Mouse (Mus musculus) layer of hippocampus, postnatal 25 days (tissue): ENCODE results near the gene Serpinf2. TPM values are rescaled to one million over a fixed set of nuclear protein-coding genes. Genes with fewer than 3 reads are reported as not detected.

Experiments
- DNase-seq, 2 experiments: peaks; one replicate each; pipeline ENCODE4 v3.0.0; 2022; ENCODE audit warnings: mixed read lengths in 2 of 2, low spot score in 1 of 2; ENCODE audit errors: extremely low spot score in 1 of 2
- total RNA-seq, 2 experiments: library from RNA; stranded (reverse); gene quantifications; 2 replicates each; pipeline ENCODE4 v1.2.3; 2021

Gene Serpinf2
- total RNA-seq, 2 experiments from 2014 or later = 0.39 to 0.59 TPM

DNA sequence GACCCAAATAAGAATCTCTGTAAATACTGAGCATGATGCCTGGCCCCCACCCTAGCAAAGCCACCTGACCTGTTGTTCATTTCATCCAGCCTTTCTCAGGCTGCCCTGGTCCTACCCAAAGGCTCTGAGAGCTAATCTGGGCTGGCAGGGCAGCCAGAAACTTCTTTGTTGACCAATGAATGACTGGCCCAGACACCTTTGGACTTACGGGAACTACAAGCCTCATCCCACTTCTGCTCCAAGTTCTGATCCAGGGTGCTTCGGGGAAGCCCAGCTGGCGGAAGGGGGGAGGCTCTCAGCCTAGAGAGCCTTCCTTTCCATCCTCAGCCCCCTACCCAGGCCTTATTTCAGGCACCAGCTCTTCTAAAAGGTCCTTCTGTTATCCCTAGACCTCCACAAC lies 587 bp downstream of the Serpinf2 start:
- DNase-seq = no peak

DNA sequence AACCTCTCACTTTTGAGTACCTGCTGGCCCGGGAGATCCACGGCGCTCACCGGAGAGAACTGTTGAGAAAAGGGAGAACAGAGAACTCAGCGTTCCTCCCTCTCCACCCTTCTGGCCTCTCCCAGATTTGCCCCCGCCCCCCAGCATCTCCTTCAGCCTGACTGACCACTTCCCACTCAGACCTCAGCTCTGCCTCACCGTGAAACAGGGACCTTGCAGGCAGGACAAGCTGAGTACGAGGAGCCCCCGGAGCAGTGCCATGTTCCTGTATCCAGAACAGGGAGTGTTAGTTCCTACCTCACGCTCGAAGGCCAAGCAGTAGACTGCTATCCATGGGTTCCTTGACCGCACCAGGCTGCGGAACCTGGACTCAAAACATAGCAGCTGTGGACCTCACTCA lies 1.2 kb downstream of the Serpinf2 start:
- DNase-seq = no peak

GRCm38 (mm10) chr11:75434138-75434537 lies 5.3 kb downstream of the Serpinf2 start:
- no peak for DNase-seq

GRCm38 (mm10) chr11:75431307-75431706 lies 8.1 kb downstream of the Serpinf2 start:
- peak; percentile 46 to 67 for DNase-seq

DNA sequence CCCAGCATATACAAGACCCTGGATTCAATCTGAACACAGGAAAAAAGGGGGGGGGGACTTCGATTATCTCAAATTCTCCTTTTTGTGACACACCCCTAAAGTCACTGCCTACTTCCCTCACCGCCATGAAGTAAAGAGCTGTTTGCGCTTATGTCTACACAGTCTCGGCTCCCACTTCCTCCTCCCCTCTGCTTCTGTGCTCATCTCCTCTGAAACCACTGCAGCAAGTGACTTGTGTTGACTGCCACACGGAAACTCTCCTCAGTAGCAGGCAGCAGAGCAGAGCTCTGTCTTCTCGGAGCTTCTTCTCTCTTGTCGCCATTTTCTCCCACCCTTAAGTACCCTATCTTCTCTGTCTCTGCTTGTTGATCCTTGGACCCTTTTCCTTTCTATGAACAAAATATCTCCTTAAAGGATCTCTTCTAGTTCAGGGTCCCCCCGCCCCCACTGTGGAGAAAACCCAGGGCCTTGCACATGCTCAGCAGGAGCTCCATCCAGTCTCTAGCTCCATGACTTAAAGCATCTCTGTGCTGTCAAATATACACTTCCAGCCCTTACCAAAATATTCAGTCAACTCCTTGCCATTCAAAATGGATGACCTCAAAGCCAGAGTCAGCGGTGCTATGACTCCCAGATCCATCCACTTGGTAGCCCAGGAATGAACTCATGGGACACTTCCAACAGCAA lies 10.2 kb downstream of the Serpinf2 start:
- no peak for DNase-seq

- DNase-seq = no peak
Observed at GRCm38 (mm10) chr11:75424459-75424858, 14.9 kb downstream of the Serpinf2 start.

DNA sequence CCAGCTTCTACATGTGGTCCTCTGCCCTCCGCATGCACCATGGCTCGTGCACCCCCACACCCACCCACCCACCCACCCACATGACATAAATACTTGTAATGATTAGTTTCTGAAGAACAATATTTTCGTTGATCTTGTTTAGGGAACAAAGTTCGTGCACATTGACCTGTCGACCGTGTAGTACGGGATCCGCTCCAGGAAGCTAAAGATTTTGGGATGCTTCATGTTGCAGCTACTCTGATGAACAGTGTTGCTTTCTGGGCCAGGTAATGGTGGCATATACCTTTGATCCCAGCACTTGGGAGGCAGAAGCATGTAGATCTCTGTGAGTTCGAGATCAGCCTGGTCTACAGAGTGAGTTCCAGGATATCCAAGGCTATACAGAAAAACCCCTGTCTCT lies 15.4 kb downstream of the Serpinf2 start:
- DNase-seq = no peak

DNA sequence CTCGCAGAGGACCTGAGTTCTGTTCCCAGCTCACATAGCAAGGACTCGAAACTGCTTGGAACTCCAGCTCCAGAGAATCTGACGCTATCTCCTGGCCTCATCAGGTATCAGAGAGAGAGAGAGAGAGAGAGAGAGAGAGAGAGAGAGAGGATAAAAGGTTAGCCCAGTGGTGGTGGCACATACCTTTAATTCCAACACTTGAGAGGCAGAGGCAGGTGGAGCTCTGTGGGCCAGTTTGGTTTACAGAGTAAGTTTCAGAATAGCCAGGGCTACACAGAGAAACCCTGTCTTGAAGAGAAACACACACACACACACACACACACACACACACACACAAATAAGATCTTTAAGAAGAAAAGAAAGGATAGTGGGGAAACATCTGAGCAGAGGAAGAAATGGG lies 16.3 kb downstream of the Serpinf2 start:
- no peak for DNase-seq

GRCm38 (mm10) chr11:75422013-75422792 lies 17.2 kb downstream of the Serpinf2 start, which contains the start of gene Serpinf1:
Gene Serpinf1, minus strand, starts transcription at chr11:75422701.
- DNase-seq = no peak

- no peak for DNase-seq
Observed at GRCm38 (mm10) chr11:75421375-75422012, 17.9 kb downstream of the Serpinf2 start.

- DNase-seq = no peak
Observed at GRCm38 (mm10) chr11:75420810-75421374, 18.5 kb downstream of the Serpinf2 start.

- DNase-seq = no peak
Observed at GRCm38 (mm10) chr11:75420037-75420436, 19.4 kb downstream of the Serpinf2 start.

GRCm38 (mm10) chr11:75415994-75416393 lies 23.4 kb downstream of the Serpinf2 start:
- no peak for DNase-seq

DNA sequence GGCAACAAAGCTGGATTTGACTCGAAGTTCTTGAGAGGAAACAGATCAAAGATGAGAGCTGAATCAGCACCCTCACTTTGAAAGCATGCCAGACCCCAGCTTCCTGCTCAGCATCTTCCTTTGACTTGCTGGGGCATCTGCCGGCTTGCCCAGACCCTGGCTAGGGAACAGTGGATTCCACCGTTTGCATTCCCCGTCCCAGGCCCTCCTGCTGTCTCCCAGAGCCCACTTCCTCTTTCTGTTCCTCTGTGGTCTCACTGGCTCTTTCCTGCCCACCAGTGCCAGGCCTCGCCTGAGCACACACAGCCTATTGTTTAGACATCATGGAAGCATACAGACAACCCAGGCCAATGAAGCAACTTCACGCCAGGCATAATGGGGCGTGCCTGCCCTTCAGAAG lies 24.3 kb downstream of the Serpinf2 start:
- DNase-seq = no peak

- DNase-seq = no peak
Observed at GRCm38 (mm10) chr11:75410591-75410990, 28.8 kb downstream of the Serpinf2 start.

- DNase-seq = no peak
Observed at GRCm38 (mm10) chr11:75409679-75410575, 29.5 kb downstream of the Serpinf2 start.

DNA sequence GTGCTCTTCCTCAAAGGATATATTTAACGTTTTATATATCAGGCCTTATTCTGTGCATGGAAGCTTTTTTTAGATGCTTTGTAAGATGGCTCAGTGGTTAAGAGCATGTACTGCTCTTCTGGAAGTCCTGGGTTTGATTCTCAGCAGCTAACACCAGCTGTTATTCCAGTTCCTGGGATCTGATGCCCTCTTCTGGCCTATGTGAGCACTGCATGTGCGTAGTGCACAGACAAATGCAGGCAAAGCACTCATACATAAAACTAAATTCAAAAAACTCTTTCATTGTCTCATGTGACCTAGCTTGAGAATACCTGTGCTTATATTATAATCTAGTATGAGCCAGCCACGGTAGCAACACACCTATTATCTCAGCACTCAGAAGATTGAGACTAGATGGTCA lies 32.5 kb downstream of the Serpinf2 start:
- peak in 1 of 2 experiments; percentile 57 for DNase-seq

GRCm38 (mm10) chr11:75406104-75406503 lies 33.3 kb downstream of the Serpinf2 start:
- DNase-seq = no peak

DNA sequence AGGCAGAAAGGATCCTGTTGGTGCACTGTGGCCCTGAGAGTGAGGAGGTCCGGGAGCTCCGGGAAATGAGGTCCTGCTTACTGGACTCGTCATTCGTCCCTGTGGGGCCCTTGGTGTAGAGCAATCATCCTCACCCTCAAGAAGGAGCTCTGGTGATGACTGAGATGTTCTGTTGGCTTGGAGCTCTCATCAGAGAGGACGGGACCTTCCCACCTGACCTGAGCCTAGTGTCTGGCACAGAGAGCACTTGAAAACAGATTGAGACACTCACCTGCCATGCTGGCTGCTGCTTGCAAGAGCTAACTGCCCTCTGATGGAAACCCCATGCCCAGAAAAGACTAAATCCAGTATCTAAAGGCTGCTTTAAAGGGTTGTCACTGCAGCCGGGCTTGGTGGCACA lies 34.6 kb downstream of the Serpinf2 start:
- DNase-seq = no peak
